Mouse (Mus musculus) kidney, embryonic 16.5 days (tissue): ENCODE results near the gene Sfta2. TPM values are rescaled to one million over a fixed set of nuclear protein-coding genes. Genes with fewer than 3 reads are reported as not detected.

Source experiments
- ATAC-seq: fragments of 200-750 bp; cut with Nextera tagmentation; 2 replicates; pipeline ENCODE4 v1.8.0; 2017; ENCODE audit warnings: moderate TSS enrichment; ENCODE audit not compliant: low FRiP score, low TSS enrichment
- H3K27ac ChIP-seq: fragments of 300-500 bp; sonication (generic); 2 replicates; pipeline ENCODE4 v1.5.1; 2014; ENCODE audit warnings: low read length
- H3K27me3 ChIP-seq: fragments of 300-500 bp; sonication (generic); 2 replicates; pipeline ENCODE4 v1.6.1; 2014; ENCODE audit warnings: low read length, control low read depth, mixed read lengths; ENCODE audit not compliant: insufficient read depth
- H3K36me3 ChIP-seq: fragments of 300-500 bp; sonication (generic); 2 replicates; pipeline ENCODE4 v1.6.1; 2014; ENCODE audit warnings: low read length, control low read depth, mixed read lengths; ENCODE audit not compliant: insufficient read depth
- H3K4me1 ChIP-seq: fragments of 300-500 bp; sonication (generic); 2 replicates; pipeline ENCODE4 v1.6.1; 2014; ENCODE audit warnings: low read length, control low read depth, mixed read lengths; ENCODE audit not compliant: insufficient read depth
- H3K4me2 ChIP-seq: fragments of 300-500 bp; sonication (generic); replicated peaks from 2 replicates; pipeline ENCODE4 v1.6.1; 2014; ENCODE audit warnings: low read depth, low read length
- H3K4me3 ChIP-seq: fragments of 300-500 bp; sonication (generic); 2 replicates; pipeline ENCODE4 v1.5.1; 2014; ENCODE audit warnings: mild to moderate bottlenecking, low read length
- H3K9ac ChIP-seq: fragments of 300-500 bp; sonication (generic); replicated peaks from 2 replicates; pipeline ENCODE4 v1.6.1; 2014; ENCODE audit warnings: low read length
- H3K9me3 ChIP-seq: fragments of 300-500 bp; sonication (generic); 2 replicates; pipeline ENCODE4 v1.6.1; 2016; ENCODE audit warnings: low read length, control low read depth
- WGBS: fragments of 180-500 bp; shearing (Covaris S2); extraction: QIAGEN DNeasy Blood & Tissue Kit; methylation state at CpG from one replicate; pipeline ENCODE4 v1.1.7; 2014; 5-methylcytosine and 5-hydroxymethylcytosine counted together
- polyA plus RNA-seq: library from polyadenylated mRNA; unstranded; fragments of >200 nt; fragmentation: Nextera tagmentation; extraction: Ambion mirVana; gene quantifications from 2 replicates; pipeline ENCODE4 v1.2.1, GENCODE M21; 2015

The Sfta2 gene
- polyA plus RNA-seq, 1 experiment from 2014 or later = 7.3 TPM

- H3K4me2 ChIP-seq = no peak overlapping the region
- no peak overlapping the region for H3K4me3 ChIP-seq
- H3K9me3 ChIP-seq = no peaks in the 10 kb centered on the region
- no peak overlapping the region for H3K27ac ChIP-seq
- no peaks in the 10 kb centered on the region for H3K4me1 ChIP-seq
- no peak for ATAC-seq
- 86% methylated on average over 25 of the region's 25 CpGs for WGBS
- no peak overlapping the region for H3K9ac ChIP-seq
- no peaks in the 10 kb centered on the region for H3K27me3 ChIP-seq
- peaks cover 90% of the 10 kb centered on the region for H3K36me3 ChIP-seq
These were observed 87.2 kb downstream of the Sfta2 start for GRCm38 (mm10) chr17:35688347-35689175.

GRCm38 (mm10) chr17:35689936-35690645 is 88.7 kb downstream of the Sfta2 start:
- Histone ChIP-seq H3K9me3 (peaks cover 1% of the 10 kb centered on the region; the same call in 1 of the 2 replicates), H3K4me2 (no peak overlapping the region), H3K4me3 (no peak overlapping the region), H3K4me1 (no peaks in the 10 kb centered on the region), H3K27ac (no peak overlapping the region), H3K36me3 (peaks cover 83% of the 10 kb centered on the region), H3K27me3 (no peaks in the 10 kb centered on the region), H3K9ac (no peak overlapping the region)
- no peak for ATAC-seq
- 89% methylated on average over 18 of the region's 18 CpGs for WGBS

DNA sequence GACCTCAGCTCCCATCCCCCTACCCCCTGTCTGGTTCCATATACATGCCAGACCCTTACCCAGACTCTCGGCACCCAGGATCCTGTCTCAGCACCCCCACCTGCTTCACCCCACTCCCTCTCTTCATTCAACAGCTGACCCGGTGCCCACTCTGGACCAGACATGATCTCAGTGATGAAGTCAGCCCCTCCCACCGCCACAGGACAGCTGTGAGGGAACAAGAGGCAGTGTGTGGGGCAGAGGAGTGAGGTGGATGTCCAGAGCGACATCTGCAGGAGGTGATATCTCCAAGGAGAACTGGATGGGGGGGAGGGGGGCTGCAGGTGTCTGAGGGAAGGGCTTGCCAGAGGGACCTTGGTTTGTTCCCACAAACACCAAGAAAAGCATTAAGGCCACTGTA is 90.5 kb downstream of the Sfta2 start:
- ATAC-seq = no peak
- Histone ChIP-seq H3K4me3 (no peak overlapping the region), H3K36me3 (peaks cover 72% of the 10 kb centered on the region), H3K9me3 (peaks cover 6% of the 10 kb centered on the region), H3K4me2 (no peak overlapping the region), H3K9ac (no peak overlapping the region), H3K27me3 (no peaks in the 10 kb centered on the region), H3K27ac (no peak overlapping the region), H3K4me1 (peaks cover 2% of the 10 kb centered on the region)
- WGBS = 85% methylated on average over 4 of the region's 4 CpGs

DNA sequence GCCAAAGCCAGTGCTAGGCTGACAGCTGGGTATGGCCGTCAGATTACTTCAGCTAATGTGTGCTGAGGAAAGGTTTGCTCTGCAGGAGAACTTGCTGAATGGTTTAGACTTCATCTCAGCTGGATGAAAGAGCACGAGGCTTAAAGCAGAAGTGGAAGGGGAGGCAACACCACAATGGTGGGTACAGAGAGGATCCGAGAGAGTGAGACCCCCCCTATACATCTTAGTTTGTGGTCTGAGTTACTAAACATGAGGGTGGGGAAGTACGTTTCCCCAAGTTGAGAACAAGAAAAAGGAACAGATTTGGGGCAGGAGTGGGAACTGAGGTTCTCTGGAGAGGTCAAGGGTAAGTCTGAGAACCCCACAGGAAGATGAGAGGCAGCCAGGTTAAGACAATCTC is 91.0 kb downstream of the Sfta2 start:
- Histone ChIP-seq H3K4me1 (peaks cover 8% of the 10 kb centered on the region), H3K9me3 (peaks cover 6% of the 10 kb centered on the region), H3K27me3 (no peaks in the 10 kb centered on the region), H3K4me3 (no peak overlapping the region), H3K4me2 (no peak overlapping the region), H3K27ac (no peak overlapping the region), H3K36me3 (peaks cover 67% of the 10 kb centered on the region), H3K9ac (no peak overlapping the region)
- ATAC-seq = no peak
- 83% methylated on average over 4 of the region's 4 CpGs for WGBS

DNA sequence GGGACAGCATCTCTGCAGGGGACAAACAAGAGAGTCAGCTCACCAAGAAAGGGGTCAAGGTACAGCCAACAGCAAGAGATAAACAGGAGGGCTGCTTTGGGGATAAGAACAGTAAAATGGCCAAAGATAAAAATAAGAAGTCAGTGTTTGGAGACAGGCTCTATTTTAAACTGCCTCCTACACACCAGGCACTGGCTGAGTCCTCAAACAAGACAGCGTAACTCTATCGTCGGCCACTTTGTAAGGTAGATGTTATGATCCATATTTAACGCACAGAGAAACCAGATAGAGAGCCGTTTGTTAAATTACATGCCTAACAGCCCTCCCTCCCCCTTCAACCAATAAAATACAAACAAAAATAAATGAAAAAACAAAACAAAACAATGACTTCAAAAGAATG is 92.6 kb downstream of the Sfta2 start:
- no peak overlapping the region for H3K4me2 ChIP-seq
- H3K9ac ChIP-seq = no peak overlapping the region
- H3K27ac ChIP-seq = no peak overlapping the region
- no peak overlapping the region for H3K4me3 ChIP-seq
- ATAC-seq = no peak
- H3K4me1 ChIP-seq = peaks cover 23% of the 10 kb centered on the region
- H3K9me3 ChIP-seq = peaks cover 6% of the 10 kb centered on the region
- no peaks in the 10 kb centered on the region for H3K27me3 ChIP-seq
- 89% methylated on average over 5 of the region's 5 CpGs for WGBS
- H3K36me3 ChIP-seq = peaks cover 53% of the 10 kb centered on the region

DNA sequence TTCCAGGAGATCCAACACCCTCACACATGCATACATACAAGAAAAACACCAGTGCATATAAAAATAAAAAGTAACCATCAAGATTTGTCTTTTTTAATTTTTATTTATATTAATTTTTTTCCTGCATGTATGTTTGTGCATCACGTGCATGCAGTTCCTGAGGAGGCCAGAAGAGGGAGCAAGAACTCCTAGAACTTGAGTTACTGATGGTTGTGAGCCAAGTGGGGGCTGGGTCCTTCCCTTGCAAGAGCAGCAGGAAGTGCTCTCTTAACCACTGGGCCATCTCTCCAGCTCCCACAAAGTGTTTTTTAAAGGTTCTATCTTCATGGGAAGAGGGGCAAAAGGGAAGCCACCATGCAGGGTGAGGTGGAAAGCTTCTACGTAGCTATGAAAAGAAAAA is 93.9 kb downstream of the Sfta2 start:
- WGBS = 93% methylated on average over 2 of the region's 2 CpGs
- Histone ChIP-seq H3K4me3 (no peak overlapping the region), H3K4me1 (peaks cover 32% of the 10 kb centered on the region), H3K36me3 (peaks cover 43% of the 10 kb centered on the region), H3K9ac (no peak overlapping the region), H3K4me2 (no peak overlapping the region), H3K27me3 (no peaks in the 10 kb centered on the region), H3K9me3 (peaks cover 6% of the 10 kb centered on the region), H3K27ac (no peak overlapping the region)
- ATAC-seq = no peak

DNA sequence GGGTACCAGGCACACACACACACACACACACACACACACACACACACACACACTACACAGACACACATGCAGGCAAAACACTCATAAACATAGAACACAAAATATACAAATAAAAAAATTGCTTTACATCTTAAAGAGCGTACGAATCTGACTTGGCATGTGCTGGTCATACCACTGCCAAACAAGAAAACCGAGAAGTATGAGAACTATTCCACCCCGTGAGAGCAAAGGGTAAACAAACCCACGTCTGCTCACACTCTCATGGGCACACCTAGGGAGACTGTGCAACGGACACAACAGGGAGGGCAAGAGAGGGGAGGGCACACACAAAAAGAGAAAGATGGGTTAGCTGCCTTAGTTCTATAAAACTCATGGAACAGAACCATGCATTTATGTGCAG is 95.3 kb downstream of the Sfta2 start:
- Histone ChIP-seq H3K4me2 (0 out of 2 replicates have a peak overlapping the region, but pooled peaks have one; percentile 55), H3K27me3 (no peaks in the 10 kb centered on the region), H3K36me3 (peaks cover 29% of the 10 kb centered on the region), H3K4me1 (peaks cover 37% of the 10 kb centered on the region), H3K9ac (no peak overlapping the region), H3K27ac (peak overlapping the region; percentile 78; the same call in 1 of the 2 replicates), H3K9me3 (peaks cover 6% of the 10 kb centered on the region), H3K4me3 (no peak overlapping the region)
- 48% methylated on average over 6 of the region's 6 CpGs for WGBS
- ATAC-seq = no peak

GRCm38 (mm10) chr17:35697429-35697758 is 96.0 kb downstream of the Sfta2 start:
- H3K4me3 ChIP-seq = peak overlapping the region; percentile 38
- peaks cover 6% of the 10 kb centered on the region for H3K9me3 ChIP-seq
- peak overlapping the region; percentile 55 for H3K4me2 ChIP-seq
- H3K36me3 ChIP-seq = peaks cover 26% of the 10 kb centered on the region
- H3K9ac ChIP-seq = peak overlapping the region; percentile 67
- no peak for ATAC-seq
- peak overlapping the region; percentile 78 for H3K27ac ChIP-seq
- no peaks in the 10 kb centered on the region for H3K27me3 ChIP-seq
- H3K4me1 ChIP-seq = peaks cover 44% of the 10 kb centered on the region
- WGBS = 27% methylated on average over 1 of the region's 1 CpGs

DNA sequence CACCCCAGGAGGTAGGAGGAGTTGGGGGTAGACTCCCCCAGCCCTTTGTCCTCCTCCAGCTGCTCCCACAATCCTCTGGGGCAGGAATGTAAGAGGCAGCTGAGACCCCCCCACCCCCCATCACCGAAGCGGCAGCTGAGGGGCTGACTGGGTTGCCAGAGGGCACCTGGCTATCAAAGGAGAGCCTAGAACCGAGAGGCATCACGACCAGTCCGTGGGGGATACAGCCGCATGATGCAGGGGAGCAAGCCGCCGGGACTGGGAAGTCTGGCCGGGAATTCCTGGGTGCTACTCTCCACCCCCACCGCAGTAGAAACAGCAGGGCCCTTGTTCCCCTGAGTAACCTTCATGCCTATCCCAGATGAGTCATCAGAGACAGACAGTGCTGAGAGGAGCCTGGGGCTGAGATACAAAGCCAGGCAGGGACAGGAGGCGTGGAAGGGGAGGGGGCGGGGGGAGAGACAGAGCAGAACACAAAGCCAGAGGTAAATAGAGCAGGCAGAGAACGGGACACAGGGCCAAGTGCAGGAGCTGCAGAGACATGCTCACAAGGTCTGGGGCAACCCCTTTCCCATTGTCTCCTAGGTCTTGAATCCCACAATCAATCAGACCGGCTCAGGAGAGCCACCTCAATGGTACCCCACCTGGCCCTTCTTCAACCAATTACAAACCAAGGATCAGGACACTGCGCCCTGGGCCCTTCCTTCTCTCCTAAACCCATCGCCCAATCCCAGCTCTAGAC is 96.6 kb downstream of the Sfta2 start:
- Histone ChIP-seq H3K9me3 (peaks cover 6% of the 10 kb centered on the region), H3K27me3 (no peaks in the 10 kb centered on the region), H3K4me3 (peak overlapping the region; percentile 38), H3K4me1 (peaks cover 50% of the 10 kb centered on the region), H3K27ac (peak overlapping the region; percentile 78), H3K9ac (peak overlapping the region; percentile 67), H3K36me3 (peaks cover 20% of the 10 kb centered on the region), H3K4me2 (peak overlapping the region; percentile 55)
- 0 out of 2 replicates have a peak, but pooled peaks have one; percentile 4 for ATAC-seq
- WGBS = 6% methylated on average over 16 of the region's 16 CpGs
